Comparison of ENCODE assay signal across 8 mouse cellular contexts in genomic region chr13:51400736-51401501, GRCm38 (mm10). TPM values are rescaled to one million over a fixed set of nuclear protein-coding genes. Genes with fewer than 3 reads are reported as not detected.
DNase-seq lines count a peak whose midpoint lies in the region; ATAC-seq and TF ChIP-seq lines count a peak whose summit lies in the region.

No protein-coding gene starts in this region.

- H3K36me3 ChIP-seq in forebrain, postnatal 0 days (ENCODE audit: insufficient read depth): no peaks in the 10 kb centered on the region
- no peaks in the 10 kb centered on the region for H3K36me3 ChIP-seq in midbrain, embryonic 16.5 days (ENCODE audit: control insufficient read depth, insufficient read depth, low read length)

- peak overlapping the region; percentile 55; the same call in 1 of the 2 replicates for H3K27ac ChIP-seq in forebrain, postnatal 0 days (ENCODE audit: low read depth, low read length)
- H3K27ac ChIP-seq in midbrain, embryonic 16.5 days (ENCODE audit: low read length): peak overlapping the region; percentile 37; the same call in 1 of the 2 replicates

- ATAC-seq in forebrain, postnatal 0 days: peak; percentile 87
- peak; percentile 85 for ATAC-seq in midbrain, embryonic 16.5 days

- no peak for TF ChIP-seq CTCF in forebrain, postnatal 0 days (IDR thresholded peaks at IDR 0.05; ENCODE audit: low read depth)

- peaks cover 5% of the 10 kb centered on the region; the same call in 1 of the 2 replicates for H3K4me1 ChIP-seq in forebrain, postnatal 0 days (ENCODE audit: insufficient read depth)
- H3K4me1 ChIP-seq in midbrain, embryonic 16.5 days (ENCODE audit: control insufficient read depth, insufficient read depth, low read length): peaks cover 3% of the 10 kb centered on the region; the same call in 1 of the 2 replicates

- H3K4me2 ChIP-seq in forebrain, postnatal 0 days (ENCODE audit: low read depth): peak overlapping the region; percentile 62
- peak overlapping the region; percentile 85 for H3K4me2 ChIP-seq in midbrain, embryonic 16.5 days (ENCODE audit: low read length)

- peak; percentile 58 to 69 for DNase-seq in left cerebral cortex, postnatal 10 days (ENCODE audit: extremely low spot score in 1 of 2, low spot score in 2 of 2)
- DNase-seq in left cerebral cortex, postnatal 14 days (ENCODE audit: low spot score in 2 of 2): no peak
- DNase-seq in adrenal gland, postnatal 25 days: peak; percentile 48
- peak; percentile 78 for DNase-seq in forebrain, postnatal 0 days
- DNase-seq in kidney, postnatal 36 days: peak; percentile 38 to 55
- DNase-seq in thymus, postnatal 4 days: peak; percentile 83
- DNase-seq in adipocyte (ENCODE audit: low spot score): no peak

- no peaks in the 10 kb centered on the region for H3K9me3 ChIP-seq in forebrain, postnatal 0 days (ENCODE audit: low read length)
- no peaks in the 10 kb centered on the region for H3K9me3 ChIP-seq in midbrain, embryonic 16.5 days (replicated peaks; ENCODE audit: control insufficient read depth, low read length, poor library complexity, severe bottlenecking)

- no peaks in the 10 kb centered on the region for H3K27me3 ChIP-seq in forebrain, postnatal 0 days (ENCODE audit: insufficient read depth, low read length)
- H3K27me3 ChIP-seq in midbrain, embryonic 16.5 days (ENCODE audit: control insufficient read depth, insufficient read depth, low read depth, low read length): no peaks in the 10 kb centered on the region

- WGBS in forebrain, postnatal 0 days: 13% methylated on average over 20 of the region's 20 CpGs
- 8% methylated on average over 20 of the region's 20 CpGs for WGBS in midbrain, embryonic 16.5 days

- peak overlapping the region; percentile 44 for H3K9ac ChIP-seq in forebrain, postnatal 0 days
- H3K9ac ChIP-seq in midbrain, embryonic 16.5 days (ENCODE audit: low read depth, low read length): peak overlapping the region; percentile 59

- H3K4me3 ChIP-seq in forebrain, postnatal 0 days (ENCODE audit: low read depth, low read length): peak overlapping the region; percentile 30
- peak overlapping the region; percentile 39 for H3K4me3 ChIP-seq in midbrain, embryonic 16.5 days (ENCODE audit: low read depth, low read length)

- intact Hi-C loops in left cerebral cortex, postnatal 10 days (cut with DNase I): loop anchor here (10.0 kb wide), 1 partner anchor 106 kb away; no protein-coding TSS in a partner anchor
- intact Hi-C loops in left cerebral cortex, postnatal 14 days (cut with DNase I): loop anchor here (5.0 kb wide), 1 partner anchor 114 kb away; no protein-coding TSS in a partner anchor

RNA-seq across cellular contexts. Expression of gene S1pr3, which starts 7.5 kb away (rescaled TPM):
- total RNA-seq in left cerebral cortex, postnatal 10 days (2021): 1 to 10 TPM; 7.3 to 7.9 TPM
- total RNA-seq in left cerebral cortex, postnatal 14 days (2021): 1 to 10 TPM; 8.5 to 8.6 TPM
- 12.2 and 16.1 TPM in 2 replicates for total RNA-seq in adrenal gland, postnatal 25 days (2021)
- total RNA-seq in forebrain, postnatal 0 days (2014; rRNA removed): 4.2 and 8.4 TPM in 2 replicates
- 7.4 and 9.6 TPM in 2 replicates for polyA plus RNA-seq in forebrain, postnatal 0 days (2015; fragmentation: Nextera tagmentation; extraction: Ambion mirVana)
- polyA plus RNA-seq in midbrain, embryonic 16.5 days (2015; fragmentation: Nextera tagmentation; extraction: Ambion mirVana): 11.9 and 14.6 TPM in 2 replicates

Comparison
In these comparisons a context has a peak if more than half of its experiments do, and no peak if none do; other contexts are left out.
1. DNase-seq: peak in left cerebral cortex, postnatal 10 days (2 of 2), adrenal gland, postnatal 25 days (single experiment), forebrain, postnatal 0 days (single experiment), kidney, postnatal 36 days (2 of 2) and thymus, postnatal 4 days (single experiment); none in left cerebral cortex, postnatal 14 days (0 of 2) and adipocyte (single experiment).